Mouse (Mus musculus) C2C12 (cell line): ENCODE measurements at regions not wholly inside any gene's neighbourhood (a gene's known extent, or its start where the extent isn't known, plus 50 kb on each side); places are given as distances from the start of the nearest gene placed in this dataset.

Experiments used
- CEBPB ChIP-seq: IDR thresholded peaks from one replicate; pipeline ENCODE4 v1.6.1; 2011; ENCODE audit warnings: low read depth, mild to moderate bottlenecking, control low read depth, moderate library complexity
- CTCF ChIP-seq: IDR thresholded peaks from one replicate; pipeline ENCODE4 v1.5.1; 2011; ENCODE audit not compliant: control insufficient read depth, insufficient read depth, insufficient read length
- FOSL1 ChIP-seq: IDR thresholded peaks from one replicate; pipeline ENCODE4 v1.8.0; 2011; ENCODE audit warnings: mild to moderate bottlenecking, low read length; ENCODE audit not compliant: poor library complexity, insufficient read depth, severe bottlenecking
- MAX ChIP-seq: IDR thresholded peaks from one replicate; pipeline ENCODE4 v1.6.1; 2011; ENCODE audit warnings: mild to moderate bottlenecking, control low read depth
- MYOD1 ChIP-seq: IDR thresholded peaks from one replicate; pipeline ENCODE4 v1.6.1; 2011; ENCODE audit warnings: low read depth; ENCODE audit not compliant: control insufficient read depth, insufficient read length
- MYOG ChIP-seq: IDR thresholded peaks from one replicate; pipeline ENCODE4 v1.6.1; 2011; ENCODE audit not compliant: control insufficient read depth, insufficient read length; ENCODE audit errors: extremely low read depth
- USF1 ChIP-seq: IDR thresholded peaks from one replicate; pipeline ENCODE4 v1.6.1; 2011; ENCODE audit warnings: low read depth, mild to moderate bottlenecking, control low read depth, moderate library complexity

GRCm38 (mm10) chr7:88225800-88226199 is 52.1 kb upstream of the Ctsc start:
- TF ChIP-seq CTCF (no peak), USF1 (no peak), MYOD1 (no peak), MYOG (no peak), MAX (no peak), CEBPB (no peak), FOSL1 (no peak)
